ENCODE assay signal across 8 mouse cellular contexts in the genomic region with DNA sequence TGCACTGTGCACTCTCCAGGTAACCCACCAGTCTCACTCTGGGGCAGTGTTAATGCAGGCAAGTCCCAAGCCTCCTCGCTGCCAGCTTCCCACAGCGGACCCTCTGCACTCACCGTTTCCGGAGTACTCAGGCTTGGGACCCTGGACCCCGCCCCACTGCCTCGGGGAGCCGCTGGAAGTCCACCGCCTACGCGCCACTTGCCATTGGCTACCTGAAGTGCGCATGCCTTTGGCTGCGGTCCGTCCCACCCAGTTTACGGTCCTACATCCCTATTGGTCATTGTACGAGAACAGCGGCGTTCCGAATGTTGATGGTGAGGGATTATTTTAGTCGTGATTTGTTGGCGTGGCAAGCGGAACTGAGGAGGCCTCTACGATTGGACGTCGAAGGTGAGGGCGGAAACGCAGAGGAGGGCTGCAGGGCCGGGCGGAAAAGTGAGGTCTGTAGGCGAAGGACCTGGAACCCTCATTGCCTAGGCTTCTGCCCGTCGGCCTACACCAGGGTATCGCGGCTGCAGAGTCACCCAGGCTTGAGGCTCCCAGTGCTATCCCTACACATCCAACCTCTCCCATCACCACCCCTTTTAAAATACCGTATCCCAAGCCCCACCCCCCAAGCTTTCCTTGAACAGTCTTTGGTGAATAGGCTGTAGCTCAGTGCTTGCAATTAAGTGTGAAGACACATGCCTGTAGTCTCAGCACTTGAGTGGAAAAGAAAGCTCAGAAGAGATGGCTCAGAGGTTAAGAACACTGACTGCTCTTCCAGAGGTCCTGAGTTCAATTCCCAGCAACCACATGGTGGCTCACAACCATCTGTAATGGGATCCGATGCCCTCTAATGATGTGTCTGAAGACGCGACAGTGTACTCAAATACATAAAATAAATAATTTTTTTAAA. TPM values are rescaled to one million over a fixed set of nuclear protein-coding genes. Genes with fewer than 3 reads are reported as not detected.
DNase-seq lines count a peak whose midpoint lies in the region; ATAC-seq and TF ChIP-seq lines count a peak whose summit lies in the region.

A gene (minus strand): TSS at position 185 of the 898 bp plus-strand sequence.

- H3K9me3 ChIP-seq in heart, embryonic 12.5 days (replicated peaks), result no peaks in the 10 kb centered on the region
- H3K9me3 ChIP-seq in kidney, postnatal 0 days (replicated peaks; ENCODE audit: low read length), result no peaks in the 10 kb centered on the region
- H3K9me3 ChIP-seq in liver, embryonic 11.5 days (ENCODE audit: control insufficient read depth, low read length), result no peaks in the 10 kb centered on the region
- H3K9me3 ChIP-seq in stomach, embryonic 14.5 days (ENCODE audit: control insufficient read depth, low read depth, low read length), result no peaks in the 10 kb centered on the region

- H3K27ac ChIP-seq in heart, embryonic 12.5 days (ENCODE audit: poor library complexity, severe bottlenecking), result peak within 1 kb of the TSS; percentile 20; the same call in 1 of the 2 replicates
- H3K27ac ChIP-seq in kidney, postnatal 0 days, result peak within 1 kb of the TSS; percentile 70
- H3K27ac ChIP-seq in liver, embryonic 11.5 days (ENCODE audit: low read depth, low read length), result peak within 1 kb of the TSS; percentile 28; the same call in 1 of the 2 replicates
- H3K27ac ChIP-seq in stomach, embryonic 14.5 days (ENCODE audit: low read length), result no peak within 1 kb of the TSS; the same call in 1 of the 2 replicates

- H3K9ac ChIP-seq in heart, embryonic 12.5 days, result peak within 1 kb of the TSS; percentile 76
- H3K9ac ChIP-seq in kidney, postnatal 0 days (ENCODE audit: low read depth, low read length), result peak within 1 kb of the TSS; percentile 57
- H3K9ac ChIP-seq in liver, embryonic 11.5 days (ENCODE audit: low read depth, low read length), result peak within 1 kb of the TSS; percentile 66
- H3K9ac ChIP-seq in stomach, embryonic 14.5 days (replicated peaks; ENCODE audit: low read depth, low read length), result peak within 1 kb of the TSS; percentile 41

- peak; percentile 96 for DNase-seq in CD4-positive helper T cell, adult 2 months (ENCODE audit: low read depth, low spot score)
- peak; percentile 97 for DNase-seq in brain, embryonic 18.5 days (ENCODE audit: low read depth, low spot score)
- DNase-seq in kidney, postnatal 0 days (ENCODE audit: low spot score), result peak; percentile 99
- DNase-seq in liver, embryonic 11.5 days (ENCODE audit: low spot score), result peak; percentile 86
- DNase-seq in naive thymus-derived CD4-positive, alpha-beta T cell, adult 2 months (ENCODE audit: low read depth), result peak; percentile 92

- H3K36me3 ChIP-seq in heart, embryonic 12.5 days, result peaks cover 14% of the 10 kb centered on the region
- peaks cover 8% of the 10 kb centered on the region; the same call in 1 of the 2 replicates for H3K36me3 ChIP-seq in kidney, postnatal 0 days (ENCODE audit: insufficient read depth, low read length)
- H3K36me3 ChIP-seq in liver, embryonic 11.5 days (ENCODE audit: control insufficient read depth, insufficient read depth, low read length), result no peaks in the 10 kb centered on the region
- H3K36me3 ChIP-seq in stomach, embryonic 14.5 days (ENCODE audit: control insufficient read depth, insufficient read depth, low read length), result no peaks in the 10 kb centered on the region; the same call in 1 of the 2 replicates

- H3K4me2 ChIP-seq in heart, embryonic 12.5 days, result peak within 1 kb of the TSS; percentile 75
- peak within 1 kb of the TSS; percentile 68 for H3K4me2 ChIP-seq in kidney, postnatal 0 days (ENCODE audit: low read length)
- H3K4me2 ChIP-seq in liver, embryonic 11.5 days, result peak within 1 kb of the TSS; percentile 80
- peak within 1 kb of the TSS; percentile 57 for H3K4me2 ChIP-seq in stomach, embryonic 14.5 days (replicated peaks; ENCODE audit: low read depth, low read length)

- peak; percentile 95 for ATAC-seq in erythroid progenitor cell, adult 5-6 weeks (replicated peaks; ENCODE audit: low FRiP score, poor library complexity, severe bottlenecking)
- peak; percentile 92 for ATAC-seq in heart, embryonic 12.5 days (ENCODE audit: insufficient number of reproducible peaks, low FRiP score)
- peak; percentile 95 for ATAC-seq in kidney, postnatal 0 days (replicated peaks; ENCODE audit: low FRiP score, low read depth)
- ATAC-seq in liver, embryonic 11.5 days (replicated peaks; ENCODE audit: low FRiP score), result peak; percentile 95
- ATAC-seq in stomach, embryonic 14.5 days (ENCODE audit: insufficient number of reproducible peaks, insufficient read depth, low FRiP score, low read depth), result peak; percentile 97

- TF ChIP-seq CTCF in kidney, postnatal 0 days (IDR thresholded peaks at IDR 0.05; ENCODE audit: low read depth), result 0 out of 2 replicates have a peak, but pooled peaks have one; percentile 11

- peak within 1 kb of the TSS; percentile 61 for H3K4me3 ChIP-seq in heart, embryonic 12.5 days
- peak within 1 kb of the TSS; percentile 61 for H3K4me3 ChIP-seq in kidney, postnatal 0 days (replicated peaks; ENCODE audit: low read depth, low read length)
- peak within 1 kb of the TSS; percentile 58 for H3K4me3 ChIP-seq in liver, embryonic 11.5 days (ENCODE audit: low read depth, low read length)
- H3K4me3 ChIP-seq in stomach, embryonic 14.5 days (ENCODE audit: low read depth, low read length), result peak within 1 kb of the TSS; percentile 42

- whole genome bisulfite sequencing in heart, embryonic 12.5 days, result 5% methylated on average over 37 of the region's 37 CpGs
- WGBS in kidney, postnatal 0 days, result 6% methylated on average over 37 of the region's 37 CpGs
- WGBS in liver, embryonic 11.5 days, result 6% methylated on average over 37 of the region's 37 CpGs
- WGBS in stomach, embryonic 14.5 days, result 6% methylated on average over 37 of the region's 37 CpGs

- H3K27me3 ChIP-seq in heart, embryonic 12.5 days (replicated peaks), result no peaks in the 10 kb centered on the region
- no peaks in the 10 kb centered on the region for H3K27me3 ChIP-seq in kidney, postnatal 0 days (ENCODE audit: insufficient read depth, low read length)
- no peaks in the 10 kb centered on the region for H3K27me3 ChIP-seq in liver, embryonic 11.5 days (replicated peaks; ENCODE audit: control insufficient read depth, insufficient read depth, low read length)
- H3K27me3 ChIP-seq in stomach, embryonic 14.5 days (ENCODE audit: control insufficient read depth, insufficient read depth, low read length), result no peaks in the 10 kb centered on the region

- peaks cover 36% of the 10 kb centered on the region for H3K4me1 ChIP-seq in heart, embryonic 12.5 days (replicated peaks)
- 0 out of 2 replicates have a peak, but pooled peaks cover 3% of the 10 kb centered on the region for H3K4me1 ChIP-seq in kidney, postnatal 0 days (replicated peaks; ENCODE audit: insufficient read depth, low read length)
- H3K4me1 ChIP-seq in liver, embryonic 11.5 days (replicated peaks; ENCODE audit: control insufficient read depth, insufficient read depth, low read length), result peaks cover 9% of the 10 kb centered on the region
- H3K4me1 ChIP-seq in stomach, embryonic 14.5 days (ENCODE audit: control insufficient read depth, insufficient read depth, low read length), result peaks cover 5% of the 10 kb centered on the region; the same call in 1 of the 2 replicates

RNA-seq across cellular contexts. Expression of the gene that starts here (rescaled TPM):
- 2.5 and 5.0 TPM in 2 replicates for total RNA-seq in erythroid progenitor cell, adult 5-6 weeks (2015; ENCODE audit: low replicate concordance)
- 4.7 and 5.0 TPM in 2 replicates for total RNA-seq in erythroid progenitor cell, adult 5-6 weeks (2017; ENCODE audit: low replicate concordance)
- 15.3 and 17.5 TPM in 2 replicates for polyA plus RNA-seq in heart, embryonic 12.5 days (2016; fragmentation: Nextera tagmentation; extraction: Ambion mirVana)
- polyA plus RNA-seq in kidney, postnatal 0 days (2015; fragmentation: Nextera tagmentation; extraction: Ambion mirVana), result 8.6 and 9.4 TPM in 2 replicates
- polyA plus RNA-seq in liver, embryonic 11.5 days (2014; fragmentation: Nextera tagmentation; extraction: Ambion mirVana), result 11.5 and 13.8 TPM in 2 replicates
- 10.2 and 10.9 TPM in 2 replicates for polyA plus RNA-seq in stomach, embryonic 14.5 days (2014; fragmentation: Nextera tagmentation; extraction: Ambion mirVana)
